Mouse (Mus musculus) thymus, postnatal 14 days (tissue): ENCODE results near the gene Slco1b2.
"Not testable (repeated sequence)": the region's sequence is repeated elsewhere in the genome, so short reads cannot be mapped to it uniquely, and the experiment has no call there.

Experiments used
- DNase-seq: peaks from one replicate; pipeline ENCODE4 v3.0.0; 2021

The Slco1b2 gene

DNA sequence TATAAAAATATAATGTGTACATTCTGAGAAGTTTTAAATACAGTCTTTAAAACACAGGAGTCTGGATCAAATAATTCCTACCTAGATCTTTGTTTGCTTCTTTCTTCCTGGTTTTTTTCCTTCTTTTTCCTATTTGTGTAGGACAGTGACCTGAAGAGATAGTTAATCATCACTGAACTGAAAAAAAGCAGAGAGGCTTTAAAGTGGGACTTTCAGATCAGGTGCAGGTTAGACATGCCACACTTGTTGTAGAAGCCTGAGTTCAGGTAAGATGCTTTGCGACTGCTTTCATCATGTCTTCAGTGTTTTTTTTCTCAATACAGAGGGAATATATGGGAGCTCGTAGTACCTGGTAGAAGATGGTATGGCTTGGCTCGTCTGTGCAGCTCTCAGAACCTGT, at the start of gene Slco1b2:
Slco1b2 (plus strand) TSS at position 228 of the 400 bp plus-strand sequence.
- no peak for DNase-seq

DNA sequence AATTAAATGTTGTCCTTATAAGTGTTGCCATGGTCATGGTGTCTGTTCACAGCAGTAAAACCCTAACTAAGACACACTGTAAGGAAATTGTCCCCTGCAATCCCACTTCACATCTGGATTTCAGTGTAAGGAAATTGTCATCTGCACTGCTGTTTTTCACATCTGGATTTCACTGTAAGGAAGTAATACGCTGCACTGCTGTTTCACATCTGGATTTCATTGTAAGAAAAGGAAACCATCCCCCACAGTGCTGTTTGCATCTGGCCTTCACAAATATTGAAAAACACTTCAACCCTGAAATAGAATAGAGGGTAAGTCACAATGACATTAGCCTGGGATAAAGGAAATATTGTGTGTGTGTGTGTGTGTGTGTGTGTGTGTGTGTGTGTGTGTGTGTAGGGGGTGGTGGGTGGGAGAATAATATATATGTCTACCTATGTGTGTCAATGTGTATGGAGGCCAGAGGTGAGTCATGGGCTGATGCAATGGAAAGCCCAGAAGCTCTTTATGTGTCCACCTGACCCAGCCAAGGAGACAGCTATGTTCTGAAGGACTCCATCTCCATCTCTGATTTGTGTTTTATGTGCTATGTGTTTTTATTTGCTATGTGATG, 44.4 kb upstream of the Slco1b2 start:
- no peak for DNase-seq

DNA sequence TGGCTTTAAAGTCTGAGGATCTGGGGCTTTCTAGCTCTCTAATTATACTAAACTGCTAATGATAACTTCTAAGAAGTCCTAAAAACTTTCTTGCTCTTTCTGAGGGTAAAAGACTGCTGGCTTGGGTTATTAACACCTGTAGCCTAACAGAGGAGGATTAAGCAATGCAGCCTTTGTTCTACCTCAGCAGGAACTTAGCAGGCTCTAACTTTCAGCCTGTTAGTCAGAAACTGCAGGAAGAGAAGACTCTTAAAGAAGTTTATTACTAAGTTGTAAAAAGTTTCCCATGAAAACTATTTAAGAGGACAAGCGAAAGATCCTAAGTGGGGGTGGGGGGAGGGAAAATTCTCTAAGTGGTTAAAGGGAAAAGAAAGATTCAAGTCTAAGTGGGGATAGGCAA, 39.3 kb upstream of the Slco1b2 start:
- no peak for DNase-seq

DNA sequence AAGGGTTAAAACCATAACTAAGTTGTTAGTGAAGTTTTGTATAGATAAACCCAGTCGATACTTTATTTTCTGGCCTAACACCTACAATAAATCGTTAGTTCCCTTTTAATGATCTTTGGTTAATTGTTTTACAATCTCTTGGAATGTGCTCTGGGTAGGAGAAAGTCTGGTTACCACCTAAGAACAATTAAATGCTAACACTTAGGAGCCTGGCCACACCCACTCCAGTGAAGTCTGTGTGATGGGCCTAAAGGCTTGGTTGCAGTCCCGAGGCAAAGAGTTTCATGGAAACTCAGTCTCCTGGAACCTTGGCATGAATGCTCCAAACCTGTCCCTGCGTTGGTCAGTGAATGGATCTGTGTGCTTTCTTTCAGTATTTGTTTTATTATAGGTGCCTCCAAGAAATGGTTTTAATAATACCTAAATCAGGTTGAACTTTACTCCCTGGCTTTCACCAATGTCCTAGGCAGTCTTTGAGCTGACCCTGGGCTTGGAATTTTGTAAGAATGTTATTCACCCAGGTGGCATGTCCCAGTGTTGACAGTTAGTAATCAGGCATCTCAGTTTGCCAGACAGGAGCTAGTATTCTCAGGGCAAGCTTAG, 38.6 kb upstream of the Slco1b2 start:
- DNase-seq, result not testable (repeated sequence)

DNA sequence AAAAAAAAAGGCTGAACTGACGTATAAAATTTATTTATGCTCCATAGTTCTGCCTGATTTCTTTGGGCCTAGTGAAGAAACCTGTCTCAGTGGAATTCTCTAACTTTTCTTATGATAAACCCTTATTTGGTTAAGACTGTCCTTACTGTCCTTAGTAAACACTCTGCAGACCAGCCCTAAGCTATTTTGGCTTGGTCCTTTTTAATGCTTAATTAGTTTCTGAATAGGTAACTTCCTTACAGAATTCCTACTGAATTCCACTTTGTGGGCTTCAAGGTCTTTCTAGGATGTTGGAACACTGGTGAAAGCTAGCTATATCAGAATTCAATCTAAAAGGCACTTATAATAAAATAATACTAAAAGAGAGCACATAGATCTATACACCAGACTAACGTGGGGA, 33.2 kb upstream of the Slco1b2 start:
- no peak for DNase-seq

DNA sequence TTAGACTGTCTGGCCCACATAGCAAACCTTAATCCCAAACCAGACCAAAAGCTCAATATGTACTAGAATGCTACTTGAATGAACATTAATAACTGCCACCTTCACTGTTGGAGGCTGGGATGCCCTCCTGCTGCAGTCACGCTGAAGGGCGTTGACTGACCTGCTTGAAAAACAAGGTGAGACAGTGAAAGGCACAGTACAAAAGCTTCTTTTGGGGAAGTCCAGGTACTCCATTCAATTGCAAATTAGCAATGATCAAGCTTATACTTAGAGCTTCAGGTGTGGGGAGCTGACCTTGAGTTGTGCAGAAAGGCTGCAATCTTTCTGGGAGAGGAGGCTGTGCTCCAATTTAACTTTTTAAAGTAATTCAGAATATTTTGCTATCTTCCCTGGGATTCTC, 32.3 kb upstream of the Slco1b2 start:
- DNase-seq, result no peak

DNA sequence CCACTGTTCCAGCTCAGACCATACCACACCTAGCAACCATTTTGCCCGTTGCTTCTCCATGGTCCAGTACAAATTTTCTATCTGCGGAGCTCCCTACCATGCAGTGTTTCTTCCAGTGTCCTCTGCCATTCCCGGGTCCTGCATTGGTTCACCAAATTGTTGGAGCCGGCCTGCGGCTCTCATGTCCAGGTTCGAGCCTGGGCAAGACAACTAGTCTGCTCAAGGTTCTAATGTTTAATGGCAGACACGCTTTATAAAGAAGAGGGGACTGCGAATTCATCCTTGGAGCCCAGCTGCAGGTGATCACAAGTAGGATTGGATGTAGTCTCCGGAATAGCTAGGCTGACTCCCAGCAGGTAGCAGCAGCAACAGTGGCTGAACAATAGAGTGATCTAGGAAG, 28.4 kb upstream of the Slco1b2 start:
- no peak for DNase-seq

DNA sequence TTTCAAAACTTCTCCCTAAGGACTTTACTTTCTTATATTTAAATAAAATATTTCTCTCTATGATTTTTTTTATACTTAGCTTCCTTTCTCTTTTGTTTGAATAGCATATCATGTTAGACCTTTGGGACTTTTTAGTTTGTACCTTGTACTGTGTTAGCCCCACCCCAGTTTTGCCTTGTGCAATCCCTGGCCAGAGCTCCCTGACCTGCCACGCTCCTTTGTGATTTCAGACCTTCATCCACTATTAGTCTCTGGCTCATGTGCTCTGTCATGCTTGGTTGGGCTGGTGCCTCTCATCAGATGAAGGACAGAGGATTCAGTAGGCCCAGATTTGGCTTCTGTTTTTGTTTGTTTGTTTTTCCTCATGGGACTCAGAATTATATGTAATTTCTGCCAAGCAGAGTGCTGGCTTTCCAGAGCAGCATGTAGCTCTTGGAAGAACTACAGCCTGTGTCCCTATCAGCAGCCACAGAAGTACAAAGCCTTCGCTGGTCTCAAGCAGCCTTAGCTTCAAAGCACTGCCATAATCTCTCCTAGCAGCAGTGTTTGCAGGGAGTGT, 18.5 kb upstream of the Slco1b2 start:
- no peak for DNase-seq

DNA sequence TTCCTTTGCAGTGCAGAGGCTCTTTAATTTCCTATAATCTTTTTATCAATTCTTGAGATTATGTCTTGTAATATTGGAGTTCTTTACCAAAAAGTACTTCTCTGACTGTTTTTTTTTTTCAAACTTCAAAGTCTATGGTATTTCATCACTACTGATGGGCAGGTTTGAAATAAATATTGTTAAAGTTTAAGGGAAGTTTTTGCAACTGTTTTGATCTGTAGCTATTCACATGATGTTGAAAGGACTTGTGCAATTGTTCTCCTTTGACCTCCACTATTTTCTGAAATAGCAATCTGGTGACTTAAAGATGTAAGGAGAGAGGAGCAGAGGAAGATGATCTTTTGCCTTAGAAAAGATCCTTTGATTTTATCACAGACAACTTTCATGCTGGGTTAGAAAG, 15.3 kb upstream of the Slco1b2 start:
- no peak for DNase-seq

DNA sequence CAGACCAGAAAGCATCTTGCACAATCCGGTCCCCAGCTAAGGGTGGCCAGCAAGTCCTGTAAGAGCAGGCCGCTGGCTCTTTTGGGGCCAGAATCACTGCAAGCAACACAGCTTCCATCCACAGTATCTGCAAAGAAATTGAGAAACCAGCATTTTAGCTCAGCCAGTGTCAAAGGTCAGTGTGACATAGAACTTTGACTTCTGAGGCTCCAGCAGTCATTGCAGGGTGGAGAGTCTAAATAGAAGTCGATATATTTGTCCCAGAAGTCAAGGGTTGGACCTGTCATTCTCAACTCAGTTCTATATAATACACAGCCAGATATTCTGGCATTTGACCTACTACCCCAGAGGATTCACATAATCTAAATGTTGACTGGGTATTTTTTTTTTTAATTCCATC, 14.0 kb upstream of the Slco1b2 start:
- DNase-seq, result no peak

DNA sequence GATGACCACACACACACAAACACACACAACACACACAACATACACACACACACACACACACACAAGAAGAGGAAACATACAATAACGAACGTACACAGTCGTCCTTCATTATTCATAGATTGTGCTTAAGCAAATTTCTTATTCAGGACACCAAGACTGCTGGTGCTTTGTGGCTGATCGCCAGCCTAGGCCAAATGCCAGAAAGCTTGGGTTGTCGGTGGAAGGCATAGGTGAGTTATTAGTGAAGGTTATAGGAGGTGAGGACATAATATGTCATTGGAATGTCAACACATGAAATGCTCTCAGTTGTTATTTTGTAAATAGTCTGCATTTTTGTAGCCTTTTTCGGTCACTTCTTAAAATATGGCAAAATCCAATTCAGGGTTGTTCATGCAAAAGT, 3.6 kb downstream of the Slco1b2 start:
- no peak for DNase-seq

DNA sequence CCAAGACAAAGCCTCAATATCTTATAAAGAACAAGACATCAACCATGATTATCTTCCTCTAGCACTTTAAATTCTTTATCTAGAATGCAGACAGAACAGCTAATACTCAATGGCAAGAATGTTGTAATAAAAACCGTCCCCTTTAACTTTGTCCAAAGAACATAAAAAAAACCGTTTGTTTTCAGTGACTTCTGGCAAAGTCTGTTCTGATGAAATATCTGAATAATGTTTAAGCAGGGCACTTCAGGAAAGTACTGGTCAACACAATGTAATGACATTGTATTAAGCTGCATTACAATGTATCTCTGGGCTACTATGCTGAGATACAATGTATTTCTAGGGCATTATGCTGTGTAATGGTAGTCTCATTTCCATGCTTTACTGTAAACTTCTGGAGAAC, 5.9 kb downstream of the Slco1b2 start:
- no peak for DNase-seq

DNA sequence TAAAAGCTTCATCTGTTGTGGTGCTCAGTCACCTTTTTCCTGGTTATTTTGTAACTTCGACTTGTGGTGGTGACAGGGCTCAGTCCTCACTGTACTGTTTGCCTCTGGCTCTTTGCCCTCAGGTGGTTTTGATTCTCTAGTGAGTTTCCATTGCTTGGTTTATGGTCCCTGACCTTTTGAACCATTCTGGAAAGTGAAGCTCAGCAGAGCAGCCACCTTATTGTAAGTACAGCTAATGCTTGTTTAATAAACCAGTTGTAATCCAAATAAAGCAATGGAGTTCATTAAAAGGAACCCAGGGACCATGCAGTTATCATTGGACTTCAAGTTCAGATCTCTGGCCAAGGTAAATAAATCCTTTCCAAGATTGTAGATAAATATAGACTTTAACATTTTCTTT, 11.3 kb downstream of the Slco1b2 start:
- DNase-seq, result no peak

DNA sequence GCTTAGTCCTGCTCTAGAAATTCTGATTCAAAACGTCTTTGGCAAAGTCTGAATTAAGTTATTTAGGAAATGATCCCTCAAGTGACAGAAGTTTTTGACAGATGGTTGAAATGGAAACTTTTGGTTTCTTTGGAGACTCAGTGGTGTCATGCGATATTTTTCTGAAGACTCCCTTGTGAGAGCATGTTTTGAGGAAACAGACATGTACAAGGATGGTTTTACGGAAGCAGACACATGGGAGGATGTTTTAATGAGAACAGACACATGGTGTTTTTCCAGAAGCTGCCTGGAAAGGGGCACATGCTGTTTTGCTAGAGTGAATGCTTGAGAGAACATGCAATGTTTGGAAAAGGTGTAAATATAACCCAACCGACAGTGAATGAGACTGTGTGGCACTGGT, 57.7 kb downstream of the Slco1b2 start:
- no peak for DNase-seq

DNA sequence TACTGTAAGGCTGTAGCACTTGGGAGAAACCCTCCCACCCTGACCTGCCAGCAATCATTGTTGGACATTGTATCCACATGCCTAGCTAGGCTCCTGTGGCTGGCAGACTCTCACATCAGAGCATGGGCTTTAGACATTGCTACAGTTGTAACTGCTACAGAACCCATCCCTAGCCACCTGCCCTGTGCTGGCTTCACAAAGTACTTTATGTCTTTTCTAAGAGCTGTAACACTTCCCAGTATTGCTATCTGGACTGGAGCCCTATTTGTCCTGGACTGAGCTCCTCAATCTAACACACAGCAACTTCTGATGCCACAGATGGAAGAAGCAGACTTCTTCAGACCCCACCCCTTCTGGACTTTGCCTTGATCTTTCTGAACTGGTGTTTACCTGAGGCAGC, 61.9 kb downstream of the Slco1b2 start:
- no peak for DNase-seq
